Mouse (Mus musculus): ENCODE measurements around the gene Vwa5b1. TPM values are rescaled to one million over a fixed set of nuclear protein-coding genes. Genes with fewer than 3 reads are reported as not detected.

Gene Vwa5b1
- not detected for polyA plus RNA-seq (2017; shearing (Covaris generic))

DNA sequence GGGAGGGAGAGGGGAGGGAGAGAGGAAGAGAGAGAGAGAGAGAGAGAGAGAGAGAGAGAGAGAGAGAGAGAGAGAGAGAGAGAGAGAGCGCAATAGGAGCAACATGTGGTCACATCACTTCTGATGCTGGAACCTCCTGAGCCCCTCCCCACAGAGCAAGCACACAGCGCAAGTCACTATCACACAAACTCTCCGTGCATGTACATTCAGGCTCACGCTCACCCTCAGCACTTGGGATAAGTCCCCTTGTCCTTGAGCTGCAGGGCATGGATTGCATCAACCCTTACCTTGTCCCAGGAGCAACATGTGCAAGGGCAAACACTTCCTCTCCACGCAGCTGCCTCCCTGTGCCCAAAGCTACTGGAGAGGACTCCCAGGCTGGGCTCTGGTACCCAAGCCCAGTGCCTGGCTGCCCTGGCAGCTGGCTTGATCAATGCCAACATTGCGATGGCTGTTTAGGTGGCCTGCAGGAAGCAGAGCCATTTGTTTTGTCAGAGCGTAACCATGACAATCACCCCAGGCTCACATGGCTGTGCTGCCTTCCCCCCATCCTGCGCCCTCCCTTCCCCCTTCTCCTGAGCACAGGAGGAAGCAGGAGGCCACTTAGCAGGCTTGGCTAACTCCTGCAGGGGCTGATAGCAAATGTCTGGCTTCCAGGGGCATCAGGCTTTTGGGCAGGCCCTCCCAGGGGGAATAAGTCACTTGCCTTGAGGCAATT is at the start of gene Vwa5b1:
Gene Vwa5b1 (minus strand): TSS at position 457 of the 718 bp plus-strand sequence.

Other genes starting within 250 kb of the Vwa5b1 start
- gene Fam43b, start 239.4 kb downstream of the Vwa5b1 start, polyA plus RNA-seq (2017; shearing (Covaris generic)): not detected
- gene Mul1, start 201.2 kb downstream of the Vwa5b1 start, polyA plus RNA-seq (2017; shearing (Covaris generic)): 12.1 TPM
- 0.85 TPM for gene Camk2n1, start 181.6 kb downstream of the Vwa5b1 start, polyA plus RNA-seq (2017; shearing (Covaris generic))
- not detected for gene Pla2g2c, start 88.9 kb upstream of the Vwa5b1 start, polyA plus RNA-seq (2017; shearing (Covaris generic))
- not detected for gene Ubxn10, start 101.3 kb upstream of the Vwa5b1 start, polyA plus RNA-seq (2017; shearing (Covaris generic))
- not detected for gene Pla2g2f, start 121.7 kb upstream of the Vwa5b1 start, polyA plus RNA-seq (2017; shearing (Covaris generic))
- gene Pla2g2d, start 139.9 kb upstream of the Vwa5b1 start, polyA plus RNA-seq (2017; shearing (Covaris generic)): 1.3 TPM
- not detected for gene Pla2g5, start 227.6 kb upstream of the Vwa5b1 start, polyA plus RNA-seq (2017; shearing (Covaris generic))
- gene Gm13030, start 238.1 kb upstream of the Vwa5b1 start, polyA plus RNA-seq (2017; shearing (Covaris generic)): not detected
- not detected for gene Pla2g2e, start 242.1 kb upstream of the Vwa5b1 start, polyA plus RNA-seq (2017; shearing (Covaris generic))